Comparison of ENCODE assay signal across 30 mouse cellular contexts in the genomic region with DNA sequence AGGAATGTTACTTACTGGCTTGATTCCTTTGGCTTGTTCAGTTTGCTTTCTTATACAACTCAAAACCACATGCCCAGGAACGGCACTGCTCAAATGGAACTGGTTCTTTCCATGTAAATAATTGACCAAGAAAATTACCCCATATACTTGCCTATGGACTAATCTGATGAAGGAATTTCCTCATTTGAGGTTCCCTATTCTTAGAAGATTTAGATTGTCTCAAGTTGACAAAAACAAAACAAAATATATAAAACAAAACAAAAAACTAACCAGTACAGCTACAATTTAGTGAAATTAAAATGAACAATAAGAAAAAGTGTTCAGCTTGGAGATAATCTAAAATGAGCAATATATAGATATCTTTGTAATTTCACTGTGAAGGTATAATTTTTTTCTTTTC.
"Had no signal": no experiment of that assay in that cellular context is flagged by ENCODE, and none has a peak within 500 bp of the region (broad histone marks: within the 10 kb centered on the region; RNA-seq: fewer than 3 reads in every experiment).

No protein-coding gene starts in this region.

- H3K27me3 ChIP-seq: heart, embryonic 12.5 days; heart, embryonic 13.5 days; heart, embryonic 15.5 days; hindbrain, embryonic 12.5 days; hindbrain, embryonic 13.5 days; hindbrain, embryonic 15.5 days; intestine, embryonic 15.5 days; kidney, embryonic 15.5 days had no signal

- H3K9ac ChIP-seq: heart, embryonic 12.5 days; heart, embryonic 13.5 days; heart, embryonic 15.5 days; hindbrain, embryonic 12.5 days; hindbrain, embryonic 13.5 days; hindbrain, embryonic 14.5 days; hindbrain, embryonic 15.5 days; intestine, embryonic 15.5 days; kidney, embryonic 15.5 days had no signal

- H3K4me1 ChIP-seq: heart, embryonic 10.5 days; heart, embryonic 12.5 days; heart, embryonic 13.5 days; heart, embryonic 15.5 days; hindbrain, embryonic 10.5 days; hindbrain, embryonic 12.5 days; hindbrain, embryonic 13.5 days; hindbrain, embryonic 15.5 days; intestine, embryonic 15.5 days; kidney, embryonic 15.5 days had no signal

- H3K27ac ChIP-seq: heart, embryonic 10.5 days; heart, embryonic 13.5 days; heart, embryonic 15.5 days; hindbrain, embryonic 10.5 days; hindbrain, embryonic 12.5 days; hindbrain, embryonic 13.5 days; hindbrain, embryonic 14.5 days; hindbrain, embryonic 15.5 days; hindbrain, postnatal 0 days; intestine, embryonic 15.5 days; kidney, embryonic 15.5 days; kidney, postnatal 0 days; layer of hippocampus, adult 2 months had no signal

- H3K4me3 ChIP-seq: heart, embryonic 10.5 days; heart, embryonic 12.5 days; heart, embryonic 13.5 days; heart, embryonic 15.5 days; hindbrain, embryonic 10.5 days; hindbrain, embryonic 12.5 days; hindbrain, embryonic 13.5 days; hindbrain, embryonic 15.5 days; intestine, embryonic 15.5 days; kidney, embryonic 15.5 days; layer of hippocampus, adult 2 months had no signal

- H3K36me3 ChIP-seq: heart, embryonic 10.5 days; heart, embryonic 12.5 days; heart, embryonic 13.5 days; heart, embryonic 15.5 days; hindbrain, embryonic 10.5 days; hindbrain, embryonic 12.5 days; hindbrain, embryonic 13.5 days; hindbrain, embryonic 15.5 days; intestine, embryonic 15.5 days; kidney, embryonic 15.5 days had no signal

- DNase-seq: heart, postnatal 10 days; heart, postnatal 14 days; heart, postnatal 36 days; heart, postnatal 4 days; kidney, adult 11 months; kidney, adult 18-20 months; kidney, adult 2 months; kidney, adult 8-10 months; kidney, adult 9 months; kidney, postnatal 10 days; kidney, postnatal 14 days; kidney, postnatal 25 days; kidney, postnatal 36 days; kidney, postnatal 4 days; layer of hippocampus, adult 9-11 months; layer of hippocampus, postnatal 36 days had no signal

- H3K9me3 ChIP-seq: heart, embryonic 10.5 days; heart, embryonic 12.5 days; heart, embryonic 13.5 days; heart, embryonic 15.5 days; hindbrain, embryonic 10.5 days; hindbrain, embryonic 12.5 days; hindbrain, embryonic 13.5 days; hindbrain, embryonic 15.5 days; intestine, embryonic 15.5 days; kidney, embryonic 15.5 days had no signal
